Mouse (Mus musculus) heart, adult 18-20 months (tissue): ENCODE measurements around the gene Txnrd2. TPM values are rescaled to one million over a fixed set of nuclear protein-coding genes. Genes with fewer than 3 reads are reported as not detected.

Experiments used
- DNase-seq, 2 experiments: peaks; one replicate each; pipeline ENCODE4 v3.0.0; 2021 to 2022; ENCODE audit warnings: mixed read lengths in 1 of 2
- total RNA-seq, 2 experiments: library from RNA; stranded (reverse); gene quantifications; 2 replicates each; pipeline ENCODE4 v1.2.3; 2021

Gene Txnrd2
- total RNA-seq, 2 experiments from 2014 or later = 42.9 to 44.4 TPM

DNA sequence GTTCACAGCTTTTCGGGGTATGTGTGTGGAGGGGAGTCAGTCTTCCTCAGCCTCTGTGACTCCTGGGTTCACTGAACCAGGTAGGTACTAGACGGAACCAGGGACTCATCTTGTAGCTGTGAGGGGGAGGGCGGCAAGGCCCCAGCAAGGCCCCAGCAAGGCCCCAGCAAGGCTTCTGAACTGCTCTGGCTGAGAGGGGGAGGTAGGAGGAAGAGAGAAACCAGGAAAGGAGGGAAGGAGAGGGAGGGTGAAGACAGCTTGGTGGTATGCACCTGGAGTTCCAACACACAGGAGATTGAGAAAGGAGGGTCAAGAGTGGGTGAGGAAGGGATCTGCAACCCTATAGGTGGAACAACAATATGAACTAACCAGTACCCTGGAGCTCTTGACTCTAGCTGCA, 9.3 kb upstream of the Txnrd2 start:
- no peak for DNase-seq

DNA sequence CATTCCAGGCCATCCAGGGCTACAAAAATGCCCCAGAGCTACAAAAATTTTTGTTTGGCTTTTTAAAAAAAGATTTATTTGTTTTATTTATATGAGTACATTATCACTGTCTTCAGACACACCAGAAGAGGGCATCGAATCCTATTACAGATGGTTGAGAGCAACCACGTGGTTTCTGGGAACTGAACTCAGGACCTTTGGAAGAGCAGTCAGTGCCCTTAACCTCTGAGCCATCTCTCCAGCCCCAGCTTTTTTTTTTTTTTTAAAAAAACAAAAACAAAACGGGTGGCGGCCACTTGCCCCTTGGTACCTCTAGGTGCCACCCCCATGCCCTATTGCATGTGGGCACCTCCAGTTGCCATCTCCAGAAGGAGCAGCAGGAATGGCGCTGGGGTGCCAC, 8.7 kb upstream of the Txnrd2 start:
- DNase-seq = no peak

DNA sequence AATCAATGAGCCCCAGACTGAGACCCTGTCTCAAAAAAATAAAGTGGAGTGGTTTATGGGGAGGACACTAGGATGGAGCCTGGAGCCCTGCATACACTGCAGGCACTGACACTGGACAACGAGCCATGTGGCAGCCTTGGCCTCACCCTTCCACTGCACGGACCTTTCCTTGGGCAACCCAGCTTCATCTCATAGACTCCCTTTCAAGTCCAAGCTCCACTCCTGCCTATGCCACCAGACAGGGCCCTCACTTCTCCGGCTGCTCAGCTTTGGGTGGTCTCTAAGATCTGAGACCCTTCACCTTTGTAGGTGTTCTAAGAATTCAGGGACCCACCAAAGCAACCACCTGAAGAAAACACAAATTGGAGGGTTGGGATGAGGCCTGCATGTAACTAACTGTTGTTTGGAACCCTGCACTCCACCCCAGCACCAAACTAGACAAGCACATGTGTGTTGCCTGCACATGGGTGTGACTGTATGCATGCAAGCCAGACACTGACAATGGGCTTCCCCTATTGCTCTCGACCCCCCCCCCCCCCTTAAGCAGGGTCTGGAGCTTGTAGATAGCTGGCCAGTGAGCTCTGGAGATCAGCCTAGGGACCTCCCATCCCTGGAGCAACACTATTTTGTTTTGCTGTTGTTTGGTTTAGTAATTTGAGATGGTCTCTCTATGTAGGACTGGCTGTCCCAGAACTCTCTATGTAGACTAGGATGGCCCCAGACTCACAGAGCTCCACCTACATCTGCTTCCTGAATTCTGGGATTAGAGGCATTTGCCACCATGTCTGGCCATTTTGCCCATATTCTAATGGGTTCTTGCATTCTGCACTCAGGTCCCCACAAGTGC, 7.2 kb upstream of the Txnrd2 start:
- DNase-seq = no peak

DNA sequence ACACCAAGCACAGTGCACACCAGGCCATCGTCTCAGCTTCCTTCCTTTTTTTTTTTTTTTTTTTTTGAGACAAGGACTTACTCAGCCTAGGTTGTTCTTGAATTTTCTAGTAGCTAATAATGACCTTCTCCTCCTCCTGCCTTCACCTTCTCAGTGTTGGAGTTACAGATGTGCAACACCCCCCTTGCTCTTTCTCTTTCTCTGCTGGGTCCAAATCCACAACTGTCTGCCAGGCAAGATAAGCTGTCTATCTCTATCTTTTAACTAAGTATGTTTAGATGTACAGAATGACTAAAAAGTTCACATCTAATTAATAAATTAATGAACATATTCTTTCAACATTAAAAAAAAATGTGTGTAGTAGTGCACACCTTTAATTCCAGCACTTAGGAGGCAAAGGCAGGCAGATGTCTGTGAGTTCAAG, 6.6 kb upstream of the Txnrd2 start:
- no peak for DNase-seq

DNA sequence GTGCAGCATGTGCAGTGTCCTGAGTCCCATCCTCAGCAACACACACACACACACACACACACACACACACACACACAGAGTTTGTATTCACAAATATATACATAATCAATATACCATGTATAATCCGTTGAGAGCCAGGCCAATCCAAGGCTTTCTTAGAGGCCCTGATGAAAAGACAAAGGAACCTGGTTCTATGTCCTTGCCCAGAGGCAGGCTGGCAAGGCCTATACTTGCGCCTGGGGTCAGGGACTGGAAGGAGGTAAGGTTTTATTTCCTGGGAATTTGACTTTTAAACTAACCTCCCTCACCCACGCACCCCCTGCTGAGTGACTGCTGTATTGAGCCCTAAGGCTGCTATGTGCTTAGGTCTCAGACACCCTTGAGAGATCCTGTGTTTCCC, 5.6 kb upstream of the Txnrd2 start:
- no peak for DNase-seq

DNA sequence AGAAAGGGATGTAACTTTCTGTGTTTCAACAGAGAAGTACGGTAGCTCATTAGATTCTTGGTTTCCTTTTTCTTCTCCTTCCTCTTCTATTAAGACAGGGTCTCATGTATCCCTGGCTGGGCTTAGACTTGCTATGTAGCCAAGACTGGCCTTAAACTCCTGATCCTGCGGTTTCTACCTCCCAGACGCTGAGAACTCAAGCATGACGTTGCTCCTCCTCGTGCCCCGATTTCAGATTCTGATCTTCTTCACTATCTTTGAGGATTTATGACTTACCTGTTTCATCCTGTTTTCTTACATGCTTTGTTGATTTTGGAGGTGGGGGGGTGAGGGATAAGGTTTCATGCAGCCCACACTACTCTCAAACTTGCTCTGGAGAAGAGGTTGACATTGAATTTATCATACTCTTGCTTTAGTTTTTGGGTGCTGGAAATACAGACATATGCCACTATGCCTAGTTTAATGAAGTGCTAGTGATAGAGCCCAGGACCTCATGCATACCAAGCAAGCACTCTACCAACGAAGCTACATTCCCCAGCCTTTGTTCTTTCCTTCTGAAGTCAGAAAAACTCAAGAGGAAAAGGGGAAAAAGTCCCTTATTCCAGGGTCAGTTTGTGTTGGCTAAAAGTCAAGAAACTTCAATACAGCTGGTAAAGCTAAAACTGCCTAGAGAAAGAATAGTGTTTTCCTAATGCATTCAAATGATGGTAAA, 2.8 kb upstream of the Txnrd2 start:
- no peak for DNase-seq

DNA sequence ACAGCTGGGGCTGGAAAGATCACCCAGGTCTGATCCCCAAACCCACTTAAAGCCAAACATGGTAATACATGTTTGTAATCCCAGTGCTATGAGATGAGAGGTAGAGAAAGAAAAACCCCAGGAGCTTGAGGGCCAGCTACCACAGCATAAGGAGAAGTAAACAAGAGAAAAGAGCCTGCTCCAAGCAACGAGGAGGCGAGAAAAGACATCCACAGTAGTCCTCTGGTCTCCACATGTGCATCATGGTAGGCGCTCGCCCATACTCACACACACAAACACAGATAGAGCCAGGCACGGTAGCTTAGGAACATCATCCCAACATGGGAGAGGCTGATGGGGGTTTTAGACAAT, 2.3 kb upstream of the Txnrd2 start:
- peak in 1 of 2 experiments; percentile 38 for DNase-seq

DNA sequence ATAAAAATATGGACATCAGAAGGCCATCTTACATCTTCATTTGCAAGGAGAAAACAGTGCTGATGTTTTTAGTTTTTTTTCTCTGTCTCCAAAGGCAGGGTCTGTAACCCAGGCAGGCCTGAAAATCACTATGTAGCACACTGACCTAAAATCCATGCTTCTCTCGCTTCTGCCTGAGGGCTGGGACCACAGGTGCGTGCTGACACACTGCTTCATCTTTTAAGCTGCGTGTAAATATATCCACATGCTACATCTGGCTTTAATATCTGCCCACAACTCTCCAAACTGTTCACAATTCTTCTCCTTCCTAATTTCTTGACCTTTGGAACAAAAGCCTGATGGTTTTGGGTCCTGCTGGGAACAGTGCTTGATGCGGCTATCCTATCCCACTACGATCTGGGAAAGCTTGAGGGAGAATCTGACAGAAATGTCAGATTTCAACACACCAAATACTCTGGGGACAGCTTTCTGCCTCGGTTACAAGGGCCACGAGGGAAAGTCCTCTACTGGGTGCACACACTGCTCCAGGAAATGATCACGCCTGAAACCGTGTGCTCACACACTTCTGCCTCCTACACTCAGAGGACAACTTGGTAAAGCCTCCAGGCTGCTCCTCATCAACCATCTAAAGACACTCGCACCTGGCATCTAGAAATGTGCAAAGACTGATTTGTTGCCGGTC, 1.7 kb upstream of the Txnrd2 start:
- DNase-seq = peak; percentile 38 to 42

DNA sequence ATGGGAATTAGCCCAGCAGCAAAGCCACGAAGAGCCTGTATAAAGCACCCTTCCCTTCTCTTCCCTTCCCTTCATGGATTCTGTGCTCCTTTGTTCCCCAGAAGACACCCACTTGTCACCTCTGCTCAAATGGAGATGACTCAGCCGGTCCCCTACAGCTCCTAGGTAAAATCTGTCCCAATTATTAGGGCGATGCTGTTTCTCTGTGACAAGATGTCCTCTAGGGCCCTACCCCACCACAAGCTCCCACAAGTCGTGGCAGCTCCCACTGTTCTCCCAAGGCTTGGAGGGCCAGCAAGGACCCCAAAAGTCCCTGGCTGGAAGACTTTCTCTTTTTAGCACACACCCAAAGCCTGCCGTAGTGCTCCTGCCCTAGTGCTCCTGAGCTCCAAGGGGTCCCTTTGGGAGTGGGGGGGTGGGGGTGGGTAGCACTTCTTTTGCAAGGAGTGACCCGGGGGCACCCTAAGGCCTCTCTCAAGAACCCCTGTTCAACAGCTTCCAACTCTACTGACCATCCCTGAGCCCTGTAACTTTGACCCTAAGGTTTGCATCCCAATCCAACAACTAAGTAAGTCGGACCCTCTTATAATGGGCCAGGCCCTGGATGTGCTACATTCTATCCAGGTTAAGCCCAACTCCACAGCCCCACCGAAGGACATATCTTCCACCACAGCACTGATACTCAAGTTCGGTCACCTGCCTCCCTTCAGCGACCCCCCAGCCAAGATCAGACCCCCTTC, 539 bp upstream of the Txnrd2 start:
- peak in 1 of 2 experiments; percentile 46 for DNase-seq

DNA sequence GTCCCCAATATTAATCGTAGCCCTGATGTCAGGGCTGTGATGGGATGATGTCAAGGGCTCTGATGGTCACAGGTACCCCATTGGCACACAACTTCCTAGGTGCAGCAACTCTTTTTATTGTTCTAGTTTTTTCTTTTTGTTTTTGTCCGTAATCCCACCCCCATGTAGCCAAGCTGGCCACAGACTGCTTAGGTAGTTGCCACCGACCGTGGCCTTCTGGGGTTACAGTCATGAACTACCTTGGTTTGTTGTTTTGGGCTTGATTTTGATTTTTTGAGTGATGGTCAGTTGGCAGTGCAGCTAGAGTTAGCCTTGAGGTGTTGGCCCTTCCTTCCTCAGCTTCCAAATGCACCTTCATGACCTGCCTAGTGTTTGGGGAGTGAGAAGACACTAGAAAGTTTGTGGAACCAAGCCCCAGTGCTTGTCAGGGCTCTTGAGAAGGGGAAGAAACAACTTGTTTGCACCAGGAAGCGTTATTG, 657 bp downstream of the Txnrd2 start, which contains the start of gene Comt:
Gene Comt (minus strand): TSS at position 51 of the 479 bp plus-strand sequence.
- no peak for DNase-seq

DNA sequence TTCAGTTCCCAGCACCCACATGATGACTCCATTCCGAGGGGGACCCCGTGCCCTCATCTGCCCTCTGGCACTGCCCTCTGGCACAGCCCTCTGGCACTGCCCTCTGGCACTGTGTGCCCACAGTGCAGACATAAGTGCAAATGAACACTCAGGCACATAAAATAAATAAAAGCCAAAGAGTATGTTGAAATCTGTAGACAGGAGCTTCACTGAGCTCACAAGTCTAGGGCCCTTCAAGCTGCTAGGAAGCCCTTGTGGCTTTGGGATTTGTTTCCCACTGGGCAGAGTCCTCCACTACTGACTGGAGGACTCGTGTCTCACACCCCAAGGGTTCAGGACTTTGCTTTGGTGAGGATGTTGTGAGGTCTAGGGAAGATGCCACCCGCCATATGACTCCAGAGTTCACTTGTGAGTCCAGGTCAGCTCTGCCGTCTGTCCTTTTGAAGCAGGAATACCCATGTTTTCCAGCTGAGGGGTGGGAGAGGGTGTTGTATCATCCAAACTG, 1.9 kb downstream of the Txnrd2 start:
- no peak for DNase-seq

DNA sequence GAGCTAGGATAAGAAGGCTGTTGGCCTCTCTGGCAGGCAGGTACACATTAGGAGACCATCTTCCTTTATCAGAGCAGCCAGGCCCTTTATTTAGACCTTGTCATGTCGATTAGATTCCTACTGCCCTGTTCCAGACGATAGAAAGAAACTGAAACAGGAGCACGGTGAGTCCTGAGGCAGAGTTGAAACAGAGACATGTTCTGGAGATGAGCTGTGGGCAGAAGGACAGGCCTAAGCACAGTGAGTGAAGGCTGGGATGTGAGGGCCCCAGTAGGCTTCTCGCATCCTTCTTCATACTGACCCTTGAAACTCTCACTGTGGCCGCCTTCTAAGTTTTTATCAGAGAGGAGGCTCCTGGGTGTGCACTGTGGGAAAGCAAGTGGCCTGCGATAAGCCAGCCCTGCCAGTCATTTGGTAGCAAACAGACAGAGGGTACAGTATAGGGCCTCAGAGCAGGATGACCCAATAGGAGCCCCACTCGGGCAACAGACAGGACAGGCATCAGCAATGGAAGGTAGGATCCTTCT, 2.4 kb downstream of the Txnrd2 start:
- DNase-seq = no peak

DNA sequence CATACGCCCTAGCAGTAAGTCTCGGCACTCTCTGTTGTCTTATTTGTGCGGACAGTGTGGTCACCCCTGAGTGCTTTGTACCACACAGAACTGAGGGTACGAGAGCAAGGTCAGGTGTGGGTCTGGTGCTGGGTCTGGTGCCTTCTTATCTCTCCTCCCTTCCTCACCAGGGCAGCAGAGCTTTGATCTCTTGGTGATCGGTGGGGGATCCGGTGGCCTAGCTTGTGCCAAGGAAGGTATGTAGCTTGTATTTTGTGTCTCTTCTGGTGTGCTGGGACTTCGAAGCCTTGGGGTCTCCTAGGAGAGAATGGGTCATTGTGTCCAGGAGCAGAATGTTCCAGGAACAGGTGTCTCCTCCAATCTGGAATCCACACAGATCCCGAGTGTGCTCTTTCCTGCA, 3.5 kb downstream of the Txnrd2 start:
- DNase-seq = no peak

DNA sequence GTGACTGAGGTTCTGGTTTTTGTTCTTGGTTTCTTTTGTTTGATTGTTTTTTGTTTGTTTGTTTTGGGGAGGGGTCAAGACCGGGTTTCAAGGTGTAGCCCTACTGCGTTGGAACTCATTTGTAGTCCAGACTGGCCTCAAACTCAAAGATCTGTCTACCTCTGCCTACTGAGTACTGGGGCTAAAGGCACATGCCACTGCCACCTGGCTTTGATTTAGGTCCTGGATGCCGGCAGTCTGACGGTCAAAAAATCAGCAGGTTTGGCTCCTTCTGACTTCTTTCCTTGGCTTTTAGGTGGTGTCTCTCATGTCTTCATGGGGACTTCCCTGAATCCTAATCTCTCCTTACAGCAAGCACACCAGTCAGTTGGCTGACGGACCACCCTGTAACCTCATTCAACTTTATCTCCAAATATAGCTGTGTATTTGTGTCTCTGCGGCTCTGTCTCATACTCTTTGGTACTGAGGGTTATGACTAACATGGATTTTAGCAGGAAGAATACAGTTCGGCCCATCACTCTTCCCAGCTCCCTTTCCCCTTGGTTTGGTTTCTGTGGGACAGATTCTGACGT, 4.5 kb downstream of the Txnrd2 start:
- DNase-seq = no peak

DNA sequence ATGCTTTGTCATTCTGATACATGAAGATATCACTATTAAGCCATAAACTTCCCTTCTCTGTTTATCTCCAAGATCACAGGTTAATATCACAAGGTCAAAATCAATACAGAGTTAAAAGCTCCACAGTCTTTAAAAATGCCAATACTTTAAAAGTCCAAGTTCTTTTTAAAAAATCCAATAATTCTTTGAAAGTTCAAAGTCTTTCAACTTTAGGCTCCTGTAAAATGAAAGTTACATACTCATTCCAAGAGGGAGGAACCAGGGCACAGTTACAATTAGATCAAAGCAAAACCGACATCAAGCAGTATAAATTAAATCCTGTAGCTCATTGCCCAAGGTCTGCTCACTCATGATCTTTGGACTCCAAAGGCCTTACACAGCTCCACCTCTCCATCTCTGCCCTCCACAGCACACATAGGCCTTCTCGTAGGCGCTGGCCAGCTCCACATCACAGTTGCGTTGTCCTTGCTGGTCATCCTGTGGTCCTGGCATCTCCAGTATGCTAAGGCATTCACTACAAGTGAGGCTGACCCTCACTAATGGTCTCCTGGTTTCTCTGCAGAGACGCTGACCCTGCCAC, 7.2 kb downstream of the Txnrd2 start:
- no peak for DNase-seq

DNA sequence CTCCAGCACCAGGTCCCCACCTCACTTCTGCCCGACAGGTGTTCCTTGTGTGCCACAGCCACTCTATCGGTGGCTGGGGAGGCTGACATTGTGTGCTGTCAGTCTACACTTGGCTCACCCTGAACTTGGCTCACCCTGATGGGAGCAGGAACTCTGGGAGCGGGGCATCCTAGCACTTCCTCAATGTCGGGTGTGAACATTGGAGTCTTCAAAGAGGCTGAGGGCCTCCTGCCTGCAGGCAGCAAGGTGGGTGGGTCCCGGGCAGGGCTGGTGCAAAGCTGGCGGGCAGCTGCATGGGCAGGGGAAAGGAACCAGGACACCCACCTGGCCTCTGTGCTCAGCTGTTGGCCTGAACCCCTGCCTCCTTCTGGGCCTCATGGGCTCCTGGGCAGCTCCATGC, 9.9 kb downstream of the Txnrd2 start:
- DNase-seq = no peak

DNA sequence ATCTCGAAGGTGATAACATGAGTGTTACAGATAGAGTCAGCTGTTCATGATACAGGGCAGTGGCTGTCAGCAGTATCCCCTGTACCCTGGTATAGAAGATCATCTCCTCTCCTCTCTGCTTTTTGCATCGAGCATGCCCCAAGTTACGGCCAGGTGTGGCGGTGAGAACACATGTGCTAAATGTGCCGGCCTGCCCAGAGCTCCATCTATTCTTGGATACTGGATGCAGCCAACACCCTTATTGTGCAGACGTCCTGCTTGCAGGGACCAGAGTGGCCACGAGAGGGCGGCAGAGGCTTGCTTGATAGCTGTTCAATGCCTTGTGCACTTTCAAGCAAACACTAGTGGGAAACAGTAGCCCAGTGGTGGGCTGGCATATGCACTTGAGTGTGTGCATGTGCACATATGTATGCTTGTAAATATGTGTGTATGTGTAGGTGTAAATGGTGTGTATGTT, 17.2 kb downstream of the Txnrd2 start:
- DNase-seq = peak; percentile 90 to 99

DNA sequence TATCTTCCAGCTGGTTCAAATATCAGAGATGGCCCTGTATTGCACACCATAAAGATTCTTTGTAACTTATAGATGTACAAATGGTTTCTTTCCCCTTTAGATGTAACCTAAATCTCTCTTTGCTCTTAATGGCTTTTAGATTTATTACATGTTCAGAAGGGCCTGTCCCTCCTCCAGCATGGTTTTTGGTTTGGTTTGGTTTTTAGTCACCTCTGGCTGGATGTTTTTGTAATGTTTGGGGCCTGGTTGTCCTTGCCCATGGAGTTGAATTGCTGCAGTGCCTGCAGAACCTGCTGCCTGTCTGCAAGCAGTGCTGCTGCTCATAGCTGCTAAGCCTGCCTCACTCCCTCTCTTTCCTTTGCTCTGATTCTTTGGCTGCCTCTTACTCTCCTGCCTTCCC, 21.1 kb downstream of the Txnrd2 start:
- DNase-seq = no peak

DNA sequence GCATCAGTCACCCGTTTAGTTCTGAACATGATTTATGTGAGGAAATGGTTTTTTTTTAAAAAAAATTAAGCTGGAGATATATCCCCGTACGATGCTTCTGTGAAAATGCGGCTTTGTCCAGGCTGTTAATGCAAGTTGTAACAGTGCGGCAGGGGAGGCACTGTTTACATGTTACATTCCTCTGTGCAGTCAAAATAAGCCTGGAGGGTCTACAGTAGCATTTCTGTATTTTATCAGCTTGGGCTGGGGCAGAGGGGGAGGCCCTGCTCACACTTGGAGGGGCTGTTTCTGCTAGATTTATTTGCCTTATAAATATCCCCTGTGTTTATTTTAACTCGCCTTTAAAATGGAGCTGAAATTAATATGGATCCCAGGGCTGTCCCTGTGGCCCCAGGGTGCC, 21.9 kb downstream of the Txnrd2 start:
- no peak for DNase-seq

DNA sequence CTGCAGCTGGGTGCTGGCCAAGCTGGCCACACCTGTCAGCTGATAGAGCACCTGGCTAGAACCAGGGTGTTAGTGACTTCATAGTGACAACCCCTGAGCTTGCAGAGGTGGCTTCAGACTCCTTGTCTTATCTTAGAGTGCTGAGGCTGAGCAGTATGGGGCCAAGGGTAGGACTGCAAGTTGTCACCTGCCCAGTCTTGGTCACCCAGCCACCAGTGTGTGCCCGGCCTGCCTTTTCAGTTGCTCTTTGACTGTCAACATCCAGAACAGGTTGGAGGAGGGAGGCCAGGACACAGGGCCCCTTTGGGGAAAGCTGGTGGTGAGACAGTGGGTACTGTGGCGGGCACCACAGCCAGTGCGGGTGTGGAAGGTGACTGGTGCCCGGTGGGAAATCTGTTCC, 22.8 kb downstream of the Txnrd2 start:
- no peak for DNase-seq
